Mouse (Mus musculus) stomach, postnatal 0 days (tissue): ENCODE results near the gene Arhgap24. TPM values are rescaled to one million over a fixed set of nuclear protein-coding genes. Genes with fewer than 3 reads are reported as not detected.

Source experiments
- ATAC-seq: fragments of 200-750 bp; cut with Nextera tagmentation; 2 replicates; pipeline ENCODE4 v1.8.0; 2017; ENCODE audit not compliant: low FRiP score, low TSS enrichment
- DNase-seq: peaks from one replicate; pipeline ENCODE4 v3.0.0-alpha.2; 2016; ENCODE audit warnings: low spot score
- H3K27ac ChIP-seq: fragments of 300-500 bp; sonication (generic); replicated peaks from 2 replicates; pipeline ENCODE4 v1.5.1; 2014; ENCODE audit warnings: mild to moderate bottlenecking, control low read depth
- H3K27me3 ChIP-seq: fragments of 300-500 bp; sonication (generic); 2 replicates; pipeline ENCODE4 v1.6.1; 2014; ENCODE audit warnings: low read length; ENCODE audit not compliant: control insufficient read depth, insufficient read depth
- H3K36me3 ChIP-seq: fragments of 300-500 bp; sonication (generic); 2 replicates; pipeline ENCODE4 v1.6.1; 2014; ENCODE audit warnings: low read length, mixed read lengths; ENCODE audit not compliant: control insufficient read depth, insufficient read depth
- H3K4me1 ChIP-seq: fragments of 300-500 bp; sonication (generic); replicated peaks from 2 replicates; pipeline ENCODE4 v1.6.1; 2014; ENCODE audit warnings: antibody characterized with exemption; ENCODE audit not compliant: control insufficient read depth, insufficient read depth
- H3K4me2 ChIP-seq: fragments of 300-500 bp; sonication (generic); replicated peaks from 2 replicates; pipeline ENCODE4 v1.6.1; 2014; ENCODE audit warnings: low read depth, mild to moderate bottlenecking, control low read depth, moderate library complexity
- H3K4me3 ChIP-seq: fragments of 300-500 bp; sonication (generic); 2 replicates; pipeline ENCODE4 v1.5.1; 2014; ENCODE audit warnings: low read depth, low read length, control low read depth
- H3K9ac ChIP-seq: fragments of 300-500 bp; sonication (generic); 2 replicates; pipeline ENCODE4 v1.6.1; 2014; ENCODE audit warnings: mild to moderate bottlenecking, low read length, control low read depth, mixed read lengths
- H3K9me3 ChIP-seq: fragments of 300-500 bp; sonication (generic); 2 replicates; pipeline ENCODE4 v1.6.1; 2016; ENCODE audit warnings: low read length; ENCODE audit not compliant: control insufficient read depth
- CTCF ChIP-seq: IDR thresholded peaks from 2 replicates; pipeline ENCODE4 v1.5.1; 2016; ENCODE audit warnings: antibody characterized with exemption, low read depth, mild to moderate bottlenecking, moderate library complexity
- EP300 ChIP-seq: optimal IDR thresholded peaks from 2 replicates; pipeline ENCODE3; 2016; ENCODE audit warnings: antibody characterized with exemption
- WGBS: fragments of 180-500 bp; shearing (Covaris S2); extraction: QIAGEN DNeasy Blood & Tissue Kit; methylation state at CpG from one replicate; pipeline ENCODE4 v1.1.7; 2014; 5-methylcytosine and 5-hydroxymethylcytosine counted together
- polyA plus RNA-seq: library from polyadenylated mRNA; unstranded; fragments of >200 nt; fragmentation: Nextera tagmentation; extraction: Ambion mirVana; gene quantifications from 2 replicates; pipeline ENCODE4 v1.2.1, GENCODE M21; 2015

Arhgap24 gene
- polyA plus RNA-seq, 1 experiment from 2014 or later, result 24.5 TPM

DNA sequence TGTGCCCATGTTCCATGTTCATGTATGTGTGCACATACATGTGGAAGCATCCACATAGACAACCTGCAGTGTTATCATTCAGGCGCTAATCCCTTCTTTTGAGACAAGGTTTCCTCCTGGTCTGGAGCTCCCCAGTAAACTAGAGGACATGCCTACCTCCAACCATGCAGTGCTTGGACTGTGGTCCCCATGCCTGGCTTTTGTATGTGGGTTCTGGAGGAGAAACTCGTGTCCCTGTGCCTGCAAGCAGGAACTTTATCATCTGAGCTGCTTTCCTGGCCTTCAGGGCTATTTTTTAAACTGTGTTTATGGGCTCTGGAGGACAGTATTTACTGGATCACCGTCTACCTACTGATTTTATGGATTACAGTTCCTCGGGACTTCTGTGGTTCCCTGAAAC is 262.9 kb downstream of the Arhgap24 start:
- Histone ChIP-seq H3K4me1 (0 out of 2 replicates have a peak, but pooled peaks cover 2% of the 10 kb centered on the region), H3K9me3 (no peaks in the 10 kb centered on the region), H3K9ac (no peak overlapping the region), H3K27ac (no peak overlapping the region), H3K4me2 (no peak overlapping the region), H3K27me3 (no peaks in the 10 kb centered on the region), H3K36me3 (no peaks in the 10 kb centered on the region), H3K4me3 (no peak overlapping the region)
- DNase-seq, result no peak
- no peak for ATAC-seq
- 74% methylated on average over 4 of the region's 4 CpGs for WGBS
- TF ChIP-seq CTCF (no peak), EP300 (no peak)

DNA sequence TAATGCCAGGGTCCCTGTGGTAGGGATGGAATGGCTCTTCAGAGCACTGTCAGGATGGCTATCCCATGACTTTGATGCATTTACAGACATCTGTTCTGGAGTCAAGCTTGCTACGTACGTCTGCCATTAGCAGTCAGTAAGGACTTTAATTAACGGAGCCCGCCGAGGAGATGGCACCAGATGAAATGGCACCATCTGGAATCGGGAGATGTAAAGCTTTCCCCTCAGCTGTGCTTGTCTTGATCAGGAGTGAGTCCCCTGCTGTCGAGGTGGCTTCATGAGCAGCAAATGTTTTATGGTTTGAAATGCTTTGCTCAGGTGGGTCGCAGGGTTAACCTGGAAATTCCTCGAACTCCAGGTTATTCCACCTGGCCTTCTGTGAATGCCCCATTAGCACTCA is 267.0 kb downstream of the Arhgap24 start:
- DNase-seq (no peak), ATAC-seq (no peak)
- 0 out of 2 replicates have a peak, but pooled peaks cover 2% of the 10 kb centered on the region for H3K4me1 ChIP-seq
- H3K27ac ChIP-seq, result no peak overlapping the region
- no peaks in the 10 kb centered on the region for H3K9me3 ChIP-seq
- no peak overlapping the region for H3K4me2 ChIP-seq
- H3K27me3 ChIP-seq, result no peaks in the 10 kb centered on the region
- no peaks in the 10 kb centered on the region for H3K36me3 ChIP-seq
- TF ChIP-seq CTCF, result no peak
- TF ChIP-seq EP300, result no peak
- H3K4me3 ChIP-seq, result no peak overlapping the region
- H3K9ac ChIP-seq, result no peak overlapping the region
- 86% methylated on average over 9 of the region's 9 CpGs for WGBS

DNA sequence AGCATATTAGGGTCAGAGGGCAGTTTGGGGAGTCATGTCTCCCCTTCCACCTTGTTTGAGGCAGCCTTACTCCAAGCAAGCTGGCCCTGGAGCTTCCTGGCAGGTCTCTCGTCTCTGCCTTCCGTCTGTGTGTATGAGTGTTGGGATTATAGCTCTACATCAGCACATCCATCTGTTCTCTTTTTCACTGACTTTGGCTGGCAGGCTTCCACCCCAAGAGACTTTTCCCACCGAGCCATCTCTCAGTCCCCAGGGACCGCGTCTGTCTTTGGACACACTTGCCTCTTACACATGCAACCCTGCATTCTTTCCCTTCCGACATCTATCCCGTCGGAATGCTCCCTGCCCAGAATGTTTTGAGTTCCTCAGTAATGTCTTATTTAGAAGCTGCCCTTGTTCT is 267.8 kb downstream of the Arhgap24 start:
- no peaks in the 10 kb centered on the region for H3K27me3 ChIP-seq
- 0 out of 2 replicates have a peak, but pooled peaks cover 2% of the 10 kb centered on the region for H3K4me1 ChIP-seq
- no peaks in the 10 kb centered on the region for H3K36me3 ChIP-seq
- ATAC-seq (no peak), DNase-seq (no peak)
- TF ChIP-seq EP300 (no peak), CTCF (no peak)
- no peak overlapping the region for H3K4me3 ChIP-seq
- no peak overlapping the region for H3K27ac ChIP-seq
- no peak overlapping the region for H3K9ac ChIP-seq
- no peaks in the 10 kb centered on the region for H3K9me3 ChIP-seq
- no peak overlapping the region for H3K4me2 ChIP-seq
- 45% methylated on average over 8 of the region's 8 CpGs for WGBS

DNA sequence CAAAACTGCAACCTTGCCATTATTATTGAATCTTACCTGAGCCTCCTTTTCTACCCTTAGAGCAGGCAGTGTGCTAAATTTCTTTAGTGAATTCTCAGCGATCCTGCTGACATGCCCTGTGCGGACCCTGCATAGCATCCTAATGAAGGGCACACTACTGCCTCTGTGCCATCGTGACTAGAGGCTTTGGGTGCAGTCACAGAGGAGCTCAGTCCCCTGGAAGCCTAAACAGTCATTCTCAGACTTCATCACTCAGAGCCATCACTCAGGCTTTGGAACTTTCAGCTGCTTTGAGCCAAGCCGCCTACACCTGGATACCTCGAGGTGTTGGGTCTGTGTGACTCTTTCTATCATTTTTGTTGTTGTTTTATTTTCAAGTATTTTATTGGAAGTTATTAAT is 269.5 kb downstream of the Arhgap24 start:
- no peak for ATAC-seq

DNA sequence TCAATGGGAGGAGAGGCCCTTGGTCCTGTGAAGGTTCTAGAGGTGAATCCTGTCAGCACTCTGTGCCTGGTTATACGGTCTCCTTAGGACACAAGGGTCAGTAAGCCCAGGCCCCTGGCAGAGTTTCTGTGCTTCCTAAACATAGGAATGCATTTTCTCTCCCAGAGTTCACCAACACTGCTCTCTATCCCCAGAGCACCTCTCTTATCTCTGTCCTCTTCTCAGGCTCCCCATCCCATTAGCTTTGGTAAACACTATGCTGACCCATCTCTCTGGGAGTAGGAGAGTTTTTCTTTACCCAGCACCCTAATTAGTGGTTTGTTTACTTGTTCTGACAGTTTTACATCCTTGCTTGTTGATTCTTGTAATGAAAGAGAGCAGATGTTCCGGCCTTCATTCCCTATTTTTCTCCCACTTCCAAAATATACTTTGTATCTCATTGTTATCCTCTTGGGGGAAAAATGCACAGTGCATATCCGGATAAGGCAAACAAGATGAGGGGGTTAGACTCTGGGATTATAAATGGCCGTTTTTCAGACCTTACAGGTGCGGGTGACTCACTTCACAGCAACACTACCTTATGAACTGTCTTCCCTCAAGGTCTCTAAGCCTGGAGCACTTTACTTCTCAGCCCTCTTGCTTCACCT is 270.6 kb downstream of the Arhgap24 start:
- TF ChIP-seq CTCF (no peak), EP300 (no peak)
- ATAC-seq (no peak), DNase-seq (no peak)
- Histone ChIP-seq H3K4me2 (no peak overlapping the region), H3K9me3 (no peaks in the 10 kb centered on the region), H3K4me3 (no peak overlapping the region), H3K9ac (no peak overlapping the region), H3K27me3 (no peaks in the 10 kb centered on the region), H3K4me1 (0 out of 2 replicates have a peak, but pooled peaks cover 2% of the 10 kb centered on the region), H3K36me3 (no peaks in the 10 kb centered on the region), H3K27ac (no peak overlapping the region)
- 32% methylated on average over 5 of the region's 5 CpGs for WGBS

More for the DNA sequence above, 269.5 kb downstream of the Arhgap24 start:
- Histone ChIP-seq H3K4me1 (0 out of 2 replicates have a peak, but pooled peaks cover 2% of the 10 kb centered on the region), H3K36me3 (no peaks in the 10 kb centered on the region), H3K4me2 (no peak overlapping the region), H3K4me3 (no peak overlapping the region), H3K27ac (no peak overlapping the region), H3K9ac (no peak overlapping the region), H3K9me3 (no peaks in the 10 kb centered on the region), H3K27me3 (no peaks in the 10 kb centered on the region)
- 60% methylated on average over 5 of the region's 5 CpGs for WGBS
- no peak for DNase-seq
- TF ChIP-seq CTCF (no peak), EP300 (no peak)

DNA sequence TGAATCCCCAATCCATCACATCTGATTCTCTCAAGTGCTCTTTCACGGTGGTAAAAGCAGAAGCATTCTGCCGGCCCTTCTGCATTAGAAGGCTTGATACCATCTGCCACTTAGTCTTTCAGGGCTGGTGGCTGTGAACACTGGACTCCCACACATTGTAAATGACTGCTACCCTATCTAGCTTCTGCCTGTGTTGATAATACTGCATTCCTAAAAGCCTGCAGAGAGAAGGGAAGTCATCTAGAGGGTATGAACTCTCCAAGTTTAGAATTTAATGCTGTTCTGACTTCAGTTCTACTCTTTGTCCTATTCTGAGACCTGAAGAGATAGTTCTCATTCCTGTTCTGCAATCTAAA is 271.1 kb downstream of the Arhgap24 start:
- Histone ChIP-seq H3K36me3 (no peaks in the 10 kb centered on the region), H3K9ac (no peak overlapping the region), H3K27ac (no peak overlapping the region), H3K9me3 (no peaks in the 10 kb centered on the region), H3K4me2 (no peak overlapping the region), H3K4me1 (0 out of 2 replicates have a peak, but pooled peaks cover 2% of the 10 kb centered on the region), H3K27me3 (no peaks in the 10 kb centered on the region), H3K4me3 (no peak overlapping the region)
- 23% methylated on average over 2 of the region's 2 CpGs for WGBS
- TF ChIP-seq EP300, result no peak
- no peak for TF ChIP-seq CTCF
- ATAC-seq (no peak), DNase-seq (no peak)
